Mouse (Mus musculus) cerebellum, adult (tissue): ENCODE data around the gene Amd1.

Source experiments
- ATAC-seq: cut with Nextera tagmentation; 2 replicates; pipeline ENCODE4 v1.9.2; 2017; ENCODE audit warnings: mild to moderate bottlenecking, moderate library complexity, mixed read lengths; ENCODE audit not compliant: insufficient number of reproducible peaks, low FRiP score, low TSS enrichment

Amd1 gene

GRCm38 (mm10) chr10:40257414-40258255 is 44.4 kb downstream of the Amd1 start, which contains the start of gene Gtf3c6:
Gene Gtf3c6 (minus strand): TSS chr10:40258108.
- ATAC-seq, result peak; percentile 82

- ATAC-seq, result 0 out of 2 replicates have a peak, but pooled peaks have one; percentile 47
These were observed 45.3 kb downstream of the Amd1 start for GRCm38 (mm10) chr10:40256716-40257115.

- no peak for ATAC-seq
These were observed 51.0 kb downstream of the Amd1 start for GRCm38 (mm10) chr10:40250969-40251368.

GRCm38 (mm10) chr10:40249625-40250024 is 52.4 kb downstream of the Amd1 start:
- no peak for ATAC-seq

- ATAC-seq, result peak; percentile 12; the same call in 1 of the 2 replicates
These were observed 54.7 kb downstream of the Amd1 start for GRCm38 (mm10) chr10:40247166-40247716.

GRCm38 (mm10) chr10:40246374-40247165 is 55.4 kb downstream of the Amd1 start, which contains the start of gene Rpf2:
Gene Rpf2 (minus strand): TSS chr10:40247036.
- ATAC-seq, result peak; percentile 93

- no peak for ATAC-seq
These were observed 64.2 kb downstream of the Amd1 start for GRCm38 (mm10) chr10:40237826-40238225.
